Mouse (Mus musculus) embryonic facial prominence, embryonic 15.5 days (tissue): ENCODE results near the gene Tprn. TPM values are rescaled to one million over a fixed set of nuclear protein-coding genes. Genes with fewer than 3 reads are reported as not detected.

ENCODE experiments used
- ATAC-seq: fragments of 200-750 bp; cut with Nextera tagmentation; 2 replicates; pipeline ENCODE4 v1.8.0; 2017; ENCODE audit warnings: low read depth, moderate TSS enrichment; ENCODE audit not compliant: insufficient number of reproducible peaks, low FRiP score, low TSS enrichment
- H3K27ac ChIP-seq: fragments of 300-500 bp; sonication (generic); replicated peaks from 2 replicates; pipeline ENCODE4 v1.5.1; 2015; ENCODE audit warnings: mild to moderate bottlenecking, inconsistent platforms
- H3K27me3 ChIP-seq: fragments of 300-500 bp; sonication (generic); 2 replicates; pipeline ENCODE4 v1.6.1; 2015; ENCODE audit warnings: inconsistent platforms
- H3K36me3 ChIP-seq: fragments of 300-500 bp; sonication (generic); 2 replicates; pipeline ENCODE4 v1.6.1; 2015; ENCODE audit warnings: mild to moderate bottlenecking, inconsistent platforms
- H3K4me1 ChIP-seq: fragments of 300-500 bp; sonication (generic); 2 replicates; pipeline ENCODE4 v1.6.1; 2015; ENCODE audit warnings: inconsistent platforms
- H3K4me2 ChIP-seq: fragments of 300-500 bp; sonication (generic); replicated peaks from 2 replicates; pipeline ENCODE4 v1.6.1; 2015; ENCODE audit warnings: mild to moderate bottlenecking, inconsistent platforms
- H3K4me3 ChIP-seq: fragments of 300-500 bp; sonication (generic); replicated peaks from 2 replicates; pipeline ENCODE4 v1.5.1; 2015; ENCODE audit warnings: mild to moderate bottlenecking, inconsistent platforms
- H3K9ac ChIP-seq: fragments of 300-500 bp; sonication (generic); 2 replicates; pipeline ENCODE4 v1.6.1; 2015; ENCODE audit warnings: inconsistent platforms
- H3K9me3 ChIP-seq: fragments of 300-500 bp; sonication (generic); replicated peaks from 2 replicates; pipeline ENCODE4 v1.6.1; 2016; ENCODE audit warnings: inconsistent platforms
- WGBS: fragments of 180-500 bp; shearing (Covaris S2); methylation state at CpG from one replicate; pipeline ENCODE4 v1.1.7; 2015; 5-methylcytosine and 5-hydroxymethylcytosine counted together
- polyA plus RNA-seq: library from polyadenylated mRNA; unstranded; fragments of >200 nt; fragmentation: Nextera tagmentation; extraction: Ambion mirVana; gene quantifications from 2 replicates; pipeline ENCODE4 v1.2.1, GENCODE M21; 2015

The Tprn gene
- polyA plus RNA-seq, 1 experiment from 2014 or later, result 10.2 TPM

DNA sequence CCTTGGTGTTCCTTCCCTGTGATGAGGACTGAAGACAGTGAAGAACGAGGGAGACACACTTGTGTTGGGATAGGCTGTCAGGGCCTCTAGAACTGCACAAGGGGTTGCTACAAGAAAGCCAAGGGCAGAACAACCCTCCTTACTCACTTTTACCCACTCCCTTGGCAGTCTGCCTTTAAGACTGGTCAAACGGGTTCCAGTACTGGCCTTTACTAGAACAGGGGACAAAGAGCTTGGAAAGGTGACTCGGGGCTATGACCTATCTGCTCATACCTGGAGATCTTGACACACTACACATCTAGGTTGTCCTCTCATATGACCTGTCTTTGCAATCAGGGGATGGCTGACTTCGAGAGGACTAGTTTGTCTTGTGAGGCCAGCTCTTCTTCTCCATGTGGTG is 24.9 kb upstream of the Tprn start:
- no peaks in the 10 kb centered on the region for H3K36me3 ChIP-seq
- H3K27me3 ChIP-seq, result peaks cover 18% of the 10 kb centered on the region

DNA sequence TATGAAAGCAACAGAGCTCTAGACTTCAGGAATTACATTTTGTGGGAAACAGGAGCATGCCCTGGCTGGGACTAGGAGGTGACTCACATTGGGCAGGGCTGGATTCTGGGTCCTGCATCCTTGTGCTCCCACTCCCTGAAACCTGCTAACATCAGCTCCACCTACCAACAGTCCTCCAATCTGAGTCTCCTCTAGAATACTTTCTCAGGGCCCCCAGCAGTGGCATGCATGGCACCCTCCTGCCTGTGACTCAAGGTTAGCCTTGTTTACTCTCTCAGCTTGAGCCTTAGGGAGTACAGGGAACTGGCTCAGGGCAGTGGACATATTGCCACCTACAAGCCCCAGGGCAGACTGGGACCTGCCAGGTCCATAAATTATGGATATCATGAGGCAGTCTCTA is 24.3 kb upstream of the Tprn start:
- H3K4me2 ChIP-seq, result no peak overlapping the region
- no peak overlapping the region for H3K4me3 ChIP-seq
- no peaks in the 10 kb centered on the region for H3K36me3 ChIP-seq
- no peaks in the 10 kb centered on the region for H3K9me3 ChIP-seq
- ATAC-seq, result no peak
- no peak overlapping the region for H3K9ac ChIP-seq
- peaks cover 29% of the 10 kb centered on the region for H3K4me1 ChIP-seq
- peaks cover 23% of the 10 kb centered on the region for H3K27me3 ChIP-seq
- H3K27ac ChIP-seq, result peak overlapping the region; percentile 55

More for the DNA sequence above, 24.9 kb upstream of the Tprn start:
- ATAC-seq, result no peak
- 60% methylated on average over 4 of the region's 4 CpGs for WGBS
- Histone ChIP-seq H3K9ac (no peak overlapping the region), H3K9me3 (no peaks in the 10 kb centered on the region), H3K4me3 (no peak overlapping the region), H3K4me1 (peaks cover 24% of the 10 kb centered on the region), H3K4me2 (no peak overlapping the region), H3K27ac (peak overlapping the region; percentile 55; the same call in 1 of the 2 replicates)

GRCm38 (mm10) chr2:25239766-25240165 is 22.7 kb upstream of the Tprn start:
- peaks cover 24% of the 10 kb centered on the region for H3K27me3 ChIP-seq

GRCm38 (mm10) chr2:25240310-25240709 is 22.1 kb upstream of the Tprn start:
- Histone ChIP-seq H3K36me3 (peaks cover 3% of the 10 kb centered on the region; the same call in 1 of the 2 replicates), H3K4me2 (peak overlapping the region; percentile 94), H3K27ac (peak overlapping the region; percentile 81), H3K9ac (peak overlapping the region; percentile 12; the same call in 1 of the 2 replicates), H3K4me1 (peaks cover 29% of the 10 kb centered on the region), H3K27me3 (peaks cover 24% of the 10 kb centered on the region), H3K4me3 (peak overlapping the region; percentile 56), H3K9me3 (no peaks in the 10 kb centered on the region)
- ATAC-seq, result no peak
- WGBS, result 45% methylated on average over 8 of the region's 8 CpGs

More at GRCm38 (mm10) chr2:25239766-25240165, 22.7 kb upstream of the Tprn start:
- WGBS, result 86% methylated on average over 3 of the region's 3 CpGs
- Histone ChIP-seq H3K4me3 (0 out of 2 replicates have a peak overlapping the region, but pooled peaks have one; percentile 1), H3K4me1 (peaks cover 29% of the 10 kb centered on the region), H3K27ac (no peak overlapping the region), H3K9me3 (no peaks in the 10 kb centered on the region), H3K4me2 (no peak overlapping the region), H3K36me3 (no peaks in the 10 kb centered on the region), H3K9ac (no peak overlapping the region)
- ATAC-seq, result no peak

DNA sequence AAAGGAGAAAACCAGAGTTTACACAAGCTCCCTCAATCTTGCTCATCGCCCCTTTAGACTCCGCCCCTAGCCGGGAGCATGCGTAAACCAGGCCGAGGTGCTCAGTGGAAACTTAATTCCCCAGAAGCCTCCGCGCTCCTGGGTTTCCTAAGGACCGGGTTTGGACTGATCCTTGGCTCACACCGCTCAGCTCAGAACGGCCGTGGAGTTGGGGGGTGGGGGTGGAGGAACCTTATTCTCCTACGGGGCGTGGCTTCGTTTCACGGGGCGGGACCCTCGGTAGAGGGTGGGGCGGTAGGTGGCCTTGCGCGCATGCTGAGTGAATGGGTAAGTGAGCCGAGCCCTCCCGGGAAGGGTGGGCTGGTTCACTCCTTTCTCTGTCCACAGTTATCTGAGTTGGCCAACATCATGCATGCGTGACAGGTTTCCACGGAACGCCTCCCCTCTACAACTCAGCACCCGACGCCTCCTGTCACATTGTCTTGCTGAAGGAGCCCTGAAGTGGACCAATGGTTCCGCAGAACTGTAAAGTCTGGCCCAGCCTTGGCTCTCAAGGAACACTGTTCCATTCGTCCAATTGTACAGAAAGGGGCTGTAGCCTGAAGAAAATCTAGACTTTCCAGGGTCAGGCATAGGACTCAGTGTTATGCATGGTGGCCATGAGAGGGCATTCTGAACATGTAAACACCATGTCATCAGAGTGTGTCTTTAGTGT is 21.5 kb upstream of the Tprn start:
- peak; percentile 71 for ATAC-seq
- H3K4me1 ChIP-seq, result peaks cover 29% of the 10 kb centered on the region
- no peaks in the 10 kb centered on the region for H3K9me3 ChIP-seq
- H3K4me2 ChIP-seq, result peak overlapping the region; percentile 94
- H3K4me3 ChIP-seq, result peak overlapping the region; percentile 56
- peaks cover 24% of the 10 kb centered on the region for H3K27me3 ChIP-seq
- peaks cover 8% of the 10 kb centered on the region; the same call in 1 of the 2 replicates for H3K36me3 ChIP-seq
- WGBS, result 1% methylated on average over 29 of the region's 29 CpGs
- H3K27ac ChIP-seq, result peak overlapping the region; percentile 81
- H3K9ac ChIP-seq, result peak overlapping the region; percentile 12

GRCm38 (mm10) chr2:25241438-25241775 is 21.0 kb upstream of the Tprn start:
- Histone ChIP-seq H3K9me3 (no peaks in the 10 kb centered on the region), H3K27me3 (peaks cover 24% of the 10 kb centered on the region), H3K9ac (no peak overlapping the region), H3K4me3 (peak overlapping the region; percentile 56), H3K27ac (peak overlapping the region; percentile 81), H3K4me2 (peak overlapping the region; percentile 94), H3K4me1 (peaks cover 29% of the 10 kb centered on the region), H3K36me3 (peaks cover 11% of the 10 kb centered on the region; the same call in 1 of the 2 replicates)
- WGBS, result 7% methylated on average over 6 of the region's 6 CpGs
- ATAC-seq, result peak; percentile 41

DNA sequence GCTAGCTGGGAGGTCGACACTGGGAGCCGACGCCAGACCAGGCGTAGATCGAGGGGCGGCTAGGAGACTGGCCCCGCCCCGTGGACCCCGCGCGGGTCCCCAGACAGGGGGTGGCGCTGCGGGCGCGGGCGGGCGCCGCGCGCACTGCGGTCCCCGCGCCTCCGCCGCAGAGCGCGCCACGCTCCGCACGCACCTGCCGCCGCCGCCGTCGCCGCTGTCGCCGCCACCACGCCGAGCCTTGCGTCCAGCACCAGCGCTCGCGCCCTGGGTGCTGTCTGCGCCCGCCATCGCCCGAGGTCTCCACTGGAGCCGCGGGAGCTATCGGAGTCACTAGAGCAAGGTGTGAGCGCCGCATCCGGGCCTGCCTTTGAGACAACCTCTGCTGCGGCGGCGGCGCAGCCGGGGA is 20.3 kb upstream of the Tprn start, which contains the start of the genes Rnf208 and Cysrt1:
Gene Rnf208 (plus strand): TSS at position 155 of the 406 bp plus-strand sequence.
Gene Cysrt1 (minus strand): TSS at position 352 of the 406 bp plus-strand sequence.
- Histone ChIP-seq H3K27ac (peak within 1 kb of the TSS; percentile 81), H3K4me2 (peak within 1 kb of the TSS; percentile 94), H3K27me3 (peaks cover 24% of the 10 kb centered on the region), H3K36me3 (peaks cover 11% of the 10 kb centered on the region; the same call in 1 of the 2 replicates), H3K9ac (peak within 1 kb of the TSS; percentile 26), H3K4me3 (peak within 1 kb of the TSS; percentile 56), H3K9me3 (no peaks in the 10 kb centered on the region), H3K4me1 (peaks cover 29% of the 10 kb centered on the region)
- under 1% methylated on average over 52 of the region's 59 CpGs for WGBS
- no peak for ATAC-seq

DNA sequence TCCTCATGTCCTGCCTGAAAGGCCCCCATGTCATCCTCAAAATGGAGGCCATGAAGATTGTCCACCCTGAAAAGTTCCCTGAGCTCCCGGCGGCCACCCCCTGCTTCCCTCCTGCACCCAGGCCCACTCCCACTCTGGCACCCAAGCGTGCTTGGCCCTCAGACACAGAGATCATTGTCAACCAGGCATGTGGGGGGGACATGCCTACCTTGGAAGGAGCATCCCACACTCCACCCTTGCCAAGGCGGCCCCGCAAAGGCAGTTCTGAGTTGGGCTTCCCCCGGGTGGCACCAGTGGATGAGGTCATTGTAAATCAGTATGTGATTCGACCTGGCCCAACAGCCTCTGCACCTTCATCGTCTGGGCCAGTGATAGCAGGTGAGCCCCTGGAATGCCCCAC is 19.1 kb upstream of the Tprn start:
- H3K27me3 ChIP-seq, result peaks cover 24% of the 10 kb centered on the region
- H3K4me3 ChIP-seq, result peak overlapping the region; percentile 56; the same call in 1 of the 2 replicates
- no peaks in the 10 kb centered on the region for H3K9me3 ChIP-seq
- peaks cover 22% of the 10 kb centered on the region for H3K36me3 ChIP-seq
- no peak overlapping the region for H3K9ac ChIP-seq
- 71% methylated on average over 8 of the region's 8 CpGs for WGBS
- peaks cover 29% of the 10 kb centered on the region for H3K4me1 ChIP-seq
- ATAC-seq, result no peak
- no peak overlapping the region for H3K4me2 ChIP-seq
- H3K27ac ChIP-seq, result no peak overlapping the region

DNA sequence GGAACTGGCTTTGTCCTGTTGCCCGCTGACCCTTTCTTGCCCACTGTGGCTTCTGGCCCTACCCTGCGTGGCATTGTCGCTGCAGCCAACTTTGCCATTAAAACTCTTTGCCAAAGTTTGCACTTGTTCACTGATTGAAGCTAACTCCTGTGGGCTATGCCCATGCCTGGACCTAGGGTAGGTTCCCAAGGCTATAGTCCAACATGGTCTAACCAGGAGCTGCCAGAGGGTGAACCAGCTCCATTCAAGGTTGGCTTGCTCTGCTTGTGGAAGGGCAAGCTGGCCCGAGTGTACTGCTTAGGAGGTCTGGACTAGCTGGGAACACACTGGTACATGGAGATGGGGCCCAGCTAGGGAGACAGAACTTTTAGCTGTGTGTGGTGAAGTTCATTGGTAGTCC is 18.3 kb upstream of the Tprn start:
- no peak overlapping the region for H3K27ac ChIP-seq
- H3K4me2 ChIP-seq, result no peak overlapping the region
- peaks cover 28% of the 10 kb centered on the region for H3K36me3 ChIP-seq
- H3K4me1 ChIP-seq, result peaks cover 29% of the 10 kb centered on the region
- WGBS, result 84% methylated on average over 4 of the region's 4 CpGs
- H3K9me3 ChIP-seq, result no peaks in the 10 kb centered on the region
- no peak for ATAC-seq
- H3K9ac ChIP-seq, result no peak overlapping the region
- no peak overlapping the region for H3K4me3 ChIP-seq
- peaks cover 24% of the 10 kb centered on the region for H3K27me3 ChIP-seq

- Histone ChIP-seq H3K9me3 (no peaks in the 10 kb centered on the region), H3K27ac (peak within 1 kb of the TSS; percentile 65; the same call in 1 of the 2 replicates), H3K9ac (no peak within 1 kb of the TSS), H3K4me1 (peaks cover 16% of the 10 kb centered on the region), H3K27me3 (peaks cover 21% of the 10 kb centered on the region), H3K4me3 (no peak within 1 kb of the TSS), H3K36me3 (peaks cover 51% of the 10 kb centered on the region), H3K4me2 (no peak within 1 kb of the TSS)
- 82% methylated on average over 10 of the region's 10 CpGs for WGBS
- no peak for ATAC-seq
These were observed 16.0 kb upstream of the Tprn start, which contains the start of gene AL732309.1 for GRCm38 (mm10) chr2:25246183-25247072. Gene AL732309.1 (minus strand): TSS chr2:25246863.

DNA sequence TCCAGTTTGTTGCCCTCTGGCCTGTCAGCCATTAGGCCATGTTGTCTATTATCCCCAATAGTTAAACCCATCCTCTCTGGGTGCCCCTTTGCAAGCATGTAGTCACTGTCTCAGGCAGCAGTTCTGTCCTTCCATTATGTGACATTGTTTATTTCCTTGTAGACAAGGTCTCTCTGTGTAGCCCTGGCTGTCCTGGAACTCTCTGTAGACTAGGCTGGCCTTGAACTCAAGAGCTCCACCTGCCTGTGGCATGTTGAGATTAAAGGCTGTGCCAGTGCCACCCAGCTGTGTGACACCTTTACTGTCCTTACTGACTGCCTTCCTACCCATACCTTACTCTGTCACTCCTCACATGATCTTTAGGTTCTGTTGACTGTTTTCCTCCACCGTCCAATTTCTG is 10.1 kb upstream of the Tprn start:
- no peak overlapping the region for H3K27ac ChIP-seq
- peaks cover 17% of the 10 kb centered on the region for H3K4me1 ChIP-seq
- H3K9ac ChIP-seq, result no peak overlapping the region
- H3K27me3 ChIP-seq, result no peaks in the 10 kb centered on the region
- no peak overlapping the region for H3K4me3 ChIP-seq
- no peak overlapping the region for H3K4me2 ChIP-seq
- H3K36me3 ChIP-seq, result peaks cover 52% of the 10 kb centered on the region
- ATAC-seq, result no peak
- no peaks in the 10 kb centered on the region for H3K9me3 ChIP-seq
- 75% methylated on average over 1 of the region's 1 CpGs for WGBS
